16 mouse cellular contexts compared by ENCODE assay signal in the genomic region with DNA sequence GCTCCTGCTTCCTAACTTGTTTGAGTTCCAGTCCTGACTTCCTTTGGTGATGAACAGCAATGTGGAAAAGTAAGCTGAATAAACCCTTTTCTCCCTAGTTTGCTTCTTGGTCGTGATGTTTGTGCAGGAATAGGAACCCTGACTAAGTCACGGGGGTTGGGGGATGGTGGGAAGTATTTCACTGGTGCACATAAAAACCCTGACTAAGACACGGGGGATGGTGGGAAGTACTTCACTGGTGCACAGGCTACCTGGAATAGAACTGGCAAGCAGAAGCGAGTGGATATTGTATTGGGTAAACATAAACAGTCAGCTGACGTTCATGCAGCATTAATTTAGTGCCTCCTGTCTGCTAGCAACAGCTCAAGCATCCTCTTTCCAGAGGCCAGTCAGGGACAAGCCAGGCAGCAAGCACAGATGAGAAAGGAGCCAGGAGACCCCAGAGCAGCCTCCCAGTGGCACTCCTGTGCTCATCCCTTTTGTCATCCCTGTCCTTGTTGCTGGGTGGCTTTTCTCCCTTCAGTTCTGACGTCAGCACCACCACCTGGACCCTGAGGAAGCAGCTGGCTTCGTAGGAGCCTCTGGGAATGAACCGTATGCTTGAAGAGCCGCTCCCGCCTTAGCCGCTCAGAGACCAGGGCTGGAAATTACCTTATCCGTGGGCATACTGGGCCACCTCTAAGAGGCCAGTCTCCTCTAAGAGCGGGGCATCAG. TPM values are rescaled to one million over a fixed set of nuclear protein-coding genes. Genes with fewer than 3 reads are reported as not detected.
DNase-seq lines count a peak whose midpoint lies in the region; ATAC-seq and TF ChIP-seq lines count a peak whose summit lies in the region.
"Had no signal": no experiment of that assay in that cellular context is flagged by ENCODE, and none has a peak within 500 bp of the region (broad histone marks: within the 10 kb centered on the region; RNA-seq: fewer than 3 reads in every experiment).

No protein-coding gene starts in this region.

- no peaks in the 10 kb centered on the region for H3K27me3 ChIP-seq in intestine, embryonic 14.5 days (replicated peaks; ENCODE audit: control insufficient read depth, insufficient read depth, low read length)
- H3K27me3 ChIP-seq in intestine, embryonic 15.5 days (replicated peaks): no peaks in the 10 kb centered on the region
- H3K27me3 ChIP-seq in liver, embryonic 11.5 days (replicated peaks; ENCODE audit: control insufficient read depth, insufficient read depth, low read length): no peaks in the 10 kb centered on the region
- H3K27me3 ChIP-seq in liver, postnatal 0 days (ENCODE audit: insufficient read depth, low read length): no peaks in the 10 kb centered on the region
- H3K27me3 ChIP-seq in embryonic facial prominence, embryonic 10.5 days (replicated peaks; ENCODE audit: low read depth, poor library complexity, severe bottlenecking): no peaks in the 10 kb centered on the region
- H3K27me3 ChIP-seq: embryonic facial prominence, embryonic 13.5 days; liver, embryonic 13.5 days had no signal

- no peak overlapping the region for H3K4me3 ChIP-seq in intestine, embryonic 14.5 days (ENCODE audit: low read depth, low read length)
- no peak overlapping the region for H3K4me3 ChIP-seq in intestine, embryonic 15.5 days (replicated peaks)
- no peak overlapping the region for H3K4me3 ChIP-seq in liver, embryonic 11.5 days (ENCODE audit: low read depth, low read length)
- H3K4me3 ChIP-seq in liver, postnatal 0 days (ENCODE audit: low read depth, low read length): no peak overlapping the region
- no peak overlapping the region for H3K4me3 ChIP-seq in embryonic facial prominence, embryonic 10.5 days
- H3K4me3 ChIP-seq: embryonic facial prominence, embryonic 13.5 days; forebrain, embryonic 10.5 days; liver, embryonic 13.5 days; myocyte had no signal

- no peak overlapping the region for H3K4me2 ChIP-seq in intestine, embryonic 14.5 days (ENCODE audit: low read length)
- no peak overlapping the region for H3K4me2 ChIP-seq in intestine, embryonic 15.5 days (replicated peaks)
- no peak overlapping the region for H3K4me2 ChIP-seq in liver, embryonic 11.5 days
- no peak overlapping the region for H3K4me2 ChIP-seq in liver, postnatal 0 days (ENCODE audit: low read depth, low read length)
- H3K4me2 ChIP-seq: embryonic facial prominence, embryonic 13.5 days; liver, embryonic 13.5 days had no signal

- no peak for TF ChIP-seq EP300 in liver, postnatal 0 days (IDR thresholded peaks at IDR 0.05; ENCODE audit: low read depth)

- TF ChIP-seq CTCF in liver, postnatal 0 days (IDR thresholded peaks at IDR 0.05; ENCODE audit: low read depth): no peak

- no peaks in the 10 kb centered on the region for H3K9me3 ChIP-seq in intestine, embryonic 14.5 days (ENCODE audit: control insufficient read depth, low read length)
- no peaks in the 10 kb centered on the region for H3K9me3 ChIP-seq in intestine, embryonic 15.5 days
- H3K9me3 ChIP-seq in liver, embryonic 11.5 days (ENCODE audit: control insufficient read depth, low read length): no peaks in the 10 kb centered on the region
- H3K9me3 ChIP-seq in liver, postnatal 0 days (ENCODE audit: low read length): no peaks in the 10 kb centered on the region
- peaks cover 9% of the 10 kb centered on the region; the same call in 1 of the 2 replicates for H3K9me3 ChIP-seq in embryonic facial prominence, embryonic 10.5 days
- H3K9me3 ChIP-seq: liver, embryonic 13.5 days had no signal

- 44% methylated on average over 13 of the region's 13 CpGs for WGBS in intestine, embryonic 14.5 days
- 53% methylated on average over 13 of the region's 13 CpGs for WGBS in intestine, embryonic 15.5 days
- WGBS in liver, embryonic 11.5 days: 65% methylated on average over 13 of the region's 13 CpGs
- WGBS in liver, postnatal 0 days (ENCODE audit: insufficient replicate concordance): 68% methylated on average over 13 of the region's 13 CpGs
- WGBS in embryonic facial prominence, embryonic 10.5 days: 74% methylated on average over 13 of the region's 13 CpGs

- ATAC-seq in intestine, embryonic 14.5 days (replicated peaks; ENCODE audit: low FRiP score, low TSS enrichment, low read depth): no peak
- ATAC-seq in intestine, embryonic 15.5 days: no peak
- ATAC-seq in liver, embryonic 11.5 days (replicated peaks; ENCODE audit: low FRiP score): no peak
- no peak for ATAC-seq in liver, postnatal 0 days

- H3K4me1 ChIP-seq in intestine, embryonic 14.5 days (replicated peaks; ENCODE audit: control insufficient read depth, insufficient read depth, low read length): peaks cover 22% of the 10 kb centered on the region
- H3K4me1 ChIP-seq in intestine, embryonic 15.5 days (replicated peaks): peaks cover 23% of the 10 kb centered on the region
- peaks cover 27% of the 10 kb centered on the region for H3K4me1 ChIP-seq in liver, embryonic 11.5 days (replicated peaks; ENCODE audit: control insufficient read depth, insufficient read depth, low read length)
- H3K4me1 ChIP-seq in liver, postnatal 0 days (ENCODE audit: insufficient read depth): peaks cover 6% of the 10 kb centered on the region
- peaks cover 46% of the 10 kb centered on the region for H3K4me1 ChIP-seq in embryonic facial prominence, embryonic 10.5 days

- H3K27ac ChIP-seq in intestine, embryonic 14.5 days (ENCODE audit: low read depth): peak overlapping the region; percentile 12; the same call in 1 of the 2 replicates
- H3K27ac ChIP-seq in intestine, embryonic 15.5 days: no peak overlapping the region
- peak overlapping the region; percentile 38 for H3K27ac ChIP-seq in liver, embryonic 11.5 days (ENCODE audit: low read depth, low read length)
- H3K27ac ChIP-seq in liver, postnatal 0 days (ENCODE audit: low read depth): no peak overlapping the region
- H3K27ac ChIP-seq in embryonic facial prominence, embryonic 10.5 days (replicated peaks): peak overlapping the region; percentile 66
- H3K27ac ChIP-seq: embryonic facial prominence, embryonic 13.5 days; liver, embryonic 13.5 days had no signal

- H3K36me3 ChIP-seq in intestine, embryonic 14.5 days (ENCODE audit: control insufficient read depth, insufficient read depth, low read length): no peaks in the 10 kb centered on the region
- H3K36me3 ChIP-seq in intestine, embryonic 15.5 days: no peaks in the 10 kb centered on the region
- H3K36me3 ChIP-seq in liver, embryonic 11.5 days (ENCODE audit: control insufficient read depth, insufficient read depth, low read length): 0 out of 2 replicates have a peak, but pooled peaks cover 5% of the 10 kb centered on the region
- no peaks in the 10 kb centered on the region; the same call in 1 of the 2 replicates for H3K36me3 ChIP-seq in liver, postnatal 0 days (replicated peaks; ENCODE audit: insufficient read depth, low read length)
- peaks cover 13% of the 10 kb centered on the region for H3K36me3 ChIP-seq in embryonic facial prominence, embryonic 10.5 days (replicated peaks)

- DNase-seq in intestine, embryonic 14.5 days (ENCODE audit: low spot score): no peak
- no peak for DNase-seq in liver, embryonic 11.5 days (ENCODE audit: low spot score)
- no peak for DNase-seq in liver, postnatal 0 days
- no peak for DNase-seq in embryonic facial prominence, embryonic 10.5 days (ENCODE audit: low spot score)
- DNase-seq in right cerebral cortex, postnatal 25 days: peak; percentile 72
- DNase-seq in embryo, embryonic 11 days: no peak
- no peak for DNase-seq in thymus, postnatal 25 days
- DNase-seq: cerebellum, postnatal 25 days; heart, postnatal 36 days; kidney, adult 2 months; liver, embryonic 13.5 days; lung, postnatal 10 days had no signal

- H3K9ac ChIP-seq in intestine, embryonic 14.5 days (ENCODE audit: low read length): no peak overlapping the region
- H3K9ac ChIP-seq in intestine, embryonic 15.5 days: no peak overlapping the region
- H3K9ac ChIP-seq in liver, embryonic 11.5 days (ENCODE audit: low read depth, low read length): no peak overlapping the region
- no peak overlapping the region for H3K9ac ChIP-seq in liver, postnatal 0 days (replicated peaks)
- H3K9ac ChIP-seq: liver, embryonic 13.5 days had no signal

RNA-seq across cellular contexts. Expression of gene Ppard, which starts 30.8 kb away (rescaled TPM):
- polyA plus RNA-seq in intestine, embryonic 14.5 days (2014; fragmentation: Nextera tagmentation; extraction: Ambion mirVana): 2.1 and 2.5 TPM in 2 replicates
- 1.8 and 1.9 TPM in 2 replicates for polyA plus RNA-seq in intestine, embryonic 15.5 days (2015; fragmentation: Nextera tagmentation; extraction: Ambion mirVana)
- polyA plus RNA-seq in liver, embryonic 11.5 days (2014; fragmentation: Nextera tagmentation; extraction: Ambion mirVana): 1.6 and 2.3 TPM in 2 replicates
- 0.66 and 0.73 TPM in 2 replicates for polyA plus RNA-seq in liver, postnatal 0 days (2015; fragmentation: Nextera tagmentation; extraction: Ambion mirVana)
- 1.4 and 1.9 TPM in 2 replicates for polyA plus RNA-seq in embryonic facial prominence, embryonic 10.5 days (2016; fragmentation: Nextera tagmentation; extraction: Ambion mirVana)

RNA-seq across cellular contexts. Expression of gene Fance, which starts 50.0 kb away (rescaled TPM):
- 27.3 and 33.7 TPM in 2 replicates for polyA plus RNA-seq in intestine, embryonic 14.5 days (2014; fragmentation: Nextera tagmentation; extraction: Ambion mirVana)
- polyA plus RNA-seq in intestine, embryonic 15.5 days (2015; fragmentation: Nextera tagmentation; extraction: Ambion mirVana): 22.7 and 29.8 TPM in 2 replicates
- polyA plus RNA-seq in liver, embryonic 11.5 days (2014; fragmentation: Nextera tagmentation; extraction: Ambion mirVana): 30.2 and 31.1 TPM in 2 replicates
- 6.7 and 7.1 TPM in 2 replicates for polyA plus RNA-seq in liver, postnatal 0 days (2015; fragmentation: Nextera tagmentation; extraction: Ambion mirVana)
- polyA plus RNA-seq in embryonic facial prominence, embryonic 10.5 days (2016; fragmentation: Nextera tagmentation; extraction: Ambion mirVana): 28.4 and 30.9 TPM in 2 replicates

RNA-seq across cellular contexts. Expression of gene Def6, which starts 55.8 kb away (rescaled TPM):
- 1.9 and 2.6 TPM in 2 replicates for polyA plus RNA-seq in intestine, embryonic 14.5 days (2014; fragmentation: Nextera tagmentation; extraction: Ambion mirVana)
- polyA plus RNA-seq in intestine, embryonic 15.5 days (2015; fragmentation: Nextera tagmentation; extraction: Ambion mirVana): 3.4 and 4.3 TPM in 2 replicates
- 24.1 and 27.3 TPM in 2 replicates for polyA plus RNA-seq in liver, embryonic 11.5 days (2014; fragmentation: Nextera tagmentation; extraction: Ambion mirVana)
- polyA plus RNA-seq in liver, postnatal 0 days (2015; fragmentation: Nextera tagmentation; extraction: Ambion mirVana): 8.3 and 9.0 TPM in 2 replicates
- polyA plus RNA-seq in embryonic facial prominence, embryonic 10.5 days (2016; fragmentation: Nextera tagmentation; extraction: Ambion mirVana): 3.4 and 3.7 TPM in 2 replicates

Comparison
In these comparisons a context has a peak if more than half of its experiments do, and no peak if none do; other contexts are left out.
1. H3K27ac ChIP-seq: peak in intestine, embryonic 14.5 days (single experiment), liver, embryonic 11.5 days (single experiment) and embryonic facial prominence, embryonic 10.5 days (single experiment); none in intestine, embryonic 15.5 days (single experiment) and liver, postnatal 0 days (single experiment).